Mouse (Mus musculus): ENCODE measurements around the gene Tspan17. TPM values are rescaled to one million over a fixed set of nuclear protein-coding genes. Genes with fewer than 3 reads are reported as not detected.

Tspan17 gene
- 1 to 10 TPM; 1.5 to 2.2 TPM for polyA plus RNA-seq (2017; shearing (Covaris generic))

DNA sequence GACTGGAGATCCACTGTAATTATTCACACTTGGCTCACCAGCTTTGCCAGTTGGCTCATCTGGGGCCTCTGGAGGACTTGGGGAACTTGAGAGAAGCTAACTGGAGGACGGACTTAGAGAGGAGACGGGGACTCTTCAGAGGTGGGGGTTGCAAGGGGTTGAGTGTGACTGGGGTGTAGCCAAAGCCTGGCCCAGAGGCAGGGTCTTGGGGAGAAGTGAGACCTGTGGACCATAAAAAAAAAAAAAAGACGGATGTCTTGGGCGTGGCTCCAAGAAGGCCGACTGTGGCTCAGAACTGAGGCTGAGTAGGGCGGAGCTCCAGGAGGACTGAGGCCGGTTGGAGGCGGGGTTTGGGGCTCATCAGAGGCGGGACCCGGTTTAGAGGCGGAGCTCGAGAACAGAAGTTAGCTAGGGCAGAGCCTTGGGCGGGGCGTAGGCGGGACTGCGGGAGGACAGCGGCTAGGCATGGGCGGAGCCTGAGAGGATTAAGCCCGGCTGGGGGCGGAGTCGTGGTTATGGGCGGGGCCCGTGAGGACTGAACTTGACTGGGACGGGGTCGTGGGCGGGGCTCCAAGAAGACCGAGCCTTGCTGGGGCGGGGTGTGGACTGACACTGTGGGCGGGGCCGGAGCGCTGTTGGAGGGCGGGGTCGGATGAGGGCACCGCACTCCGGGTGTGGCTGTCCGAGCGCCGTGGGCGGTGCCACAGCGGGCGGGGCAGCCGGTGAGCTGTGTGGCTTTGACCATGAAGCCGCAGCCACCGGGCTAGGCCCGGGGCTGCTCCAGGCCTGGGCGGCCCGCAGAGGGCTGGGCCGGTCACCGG lies at the start of gene Tspan17:
Gene Tspan17 (plus strand): TSS at position 638 of the 821 bp plus-strand sequence.
- ATAC-seq, result peak; percentile 86

- no peak for ATAC-seq
Observed at GRCm38 (mm10) chr13:54746110-54746509, 43.1 kb upstream of the Tspan17 start.

GRCm38 (mm10) chr13:54746896-54747295 lies 42.3 kb upstream of the Tspan17 start:
- ATAC-seq, result no peak

- no peak for ATAC-seq
Observed at GRCm38 (mm10) chr13:54748190-54748589, 41.0 kb upstream of the Tspan17 start.

DNA sequence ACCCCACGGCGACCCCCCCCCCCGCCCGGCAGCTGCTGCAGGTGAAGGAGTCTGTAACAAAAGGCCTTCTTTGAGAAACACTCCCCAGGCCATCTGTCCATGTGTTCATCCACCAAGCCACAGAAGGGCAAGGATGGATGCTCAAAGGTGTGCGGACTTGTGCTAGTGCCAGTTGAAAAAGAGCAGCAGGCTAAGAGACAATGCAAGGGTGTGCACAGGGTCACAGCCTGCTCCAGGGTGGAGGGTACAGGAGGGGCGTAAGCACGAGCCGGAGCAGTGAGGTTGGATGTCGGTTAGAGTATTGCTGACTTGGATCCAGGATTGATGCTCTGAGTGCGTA lies 40.5 kb upstream of the Tspan17 start:
- no peak for ATAC-seq

GRCm38 (mm10) chr13:54749061-54749863 lies 39.9 kb upstream of the Tspan17 start:
- ATAC-seq, result no peak

- ATAC-seq, result no peak
Observed at GRCm38 (mm10) chr13:54749864-54750411, 39.2 kb upstream of the Tspan17 start, which contains the start of gene Gprin1. Gprin1 (minus strand) TSS chr13:54749874.

DNA sequence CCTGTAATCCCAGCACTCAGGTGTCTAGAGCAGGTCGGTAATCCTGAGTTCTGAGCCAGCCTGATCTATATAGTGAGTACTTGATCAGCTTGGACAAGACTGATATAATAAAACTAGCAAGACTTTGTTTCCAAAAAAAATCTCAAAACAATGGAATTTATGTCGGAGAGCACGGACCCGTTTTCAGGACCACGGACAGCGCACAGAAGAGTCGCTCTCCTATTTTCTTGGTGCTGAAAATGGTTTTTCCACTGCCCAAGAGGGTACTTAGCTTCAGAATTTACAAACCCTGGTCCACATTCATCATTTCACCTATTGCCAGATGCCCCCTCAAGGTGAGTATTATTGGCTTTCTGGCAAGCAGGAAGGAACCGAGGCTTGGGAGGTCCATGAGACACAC lies 38.5 kb upstream of the Tspan17 start:
- no peak for ATAC-seq

DNA sequence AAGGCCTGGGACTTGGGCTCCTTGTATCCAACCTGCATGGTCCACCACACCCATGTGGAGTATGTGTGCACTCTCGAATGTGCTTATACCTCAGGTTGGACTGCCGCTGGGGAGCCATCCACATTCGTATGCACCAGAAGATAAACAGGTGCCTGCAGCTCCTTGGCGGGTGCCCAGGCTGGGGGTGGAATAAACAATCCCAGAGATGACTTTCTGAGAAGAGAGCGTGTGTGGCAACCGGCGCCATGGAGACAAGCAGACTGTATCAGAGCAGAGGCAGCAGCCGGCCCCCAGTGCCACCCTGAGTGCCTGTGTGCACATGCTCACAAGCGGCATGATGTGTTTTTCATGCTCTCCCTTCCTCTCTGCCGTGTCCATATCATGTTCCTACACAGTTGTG lies 36.5 kb upstream of the Tspan17 start:
- ATAC-seq, result no peak

GRCm38 (mm10) chr13:54753733-54754132 lies 35.4 kb upstream of the Tspan17 start:
- ATAC-seq, result no peak

DNA sequence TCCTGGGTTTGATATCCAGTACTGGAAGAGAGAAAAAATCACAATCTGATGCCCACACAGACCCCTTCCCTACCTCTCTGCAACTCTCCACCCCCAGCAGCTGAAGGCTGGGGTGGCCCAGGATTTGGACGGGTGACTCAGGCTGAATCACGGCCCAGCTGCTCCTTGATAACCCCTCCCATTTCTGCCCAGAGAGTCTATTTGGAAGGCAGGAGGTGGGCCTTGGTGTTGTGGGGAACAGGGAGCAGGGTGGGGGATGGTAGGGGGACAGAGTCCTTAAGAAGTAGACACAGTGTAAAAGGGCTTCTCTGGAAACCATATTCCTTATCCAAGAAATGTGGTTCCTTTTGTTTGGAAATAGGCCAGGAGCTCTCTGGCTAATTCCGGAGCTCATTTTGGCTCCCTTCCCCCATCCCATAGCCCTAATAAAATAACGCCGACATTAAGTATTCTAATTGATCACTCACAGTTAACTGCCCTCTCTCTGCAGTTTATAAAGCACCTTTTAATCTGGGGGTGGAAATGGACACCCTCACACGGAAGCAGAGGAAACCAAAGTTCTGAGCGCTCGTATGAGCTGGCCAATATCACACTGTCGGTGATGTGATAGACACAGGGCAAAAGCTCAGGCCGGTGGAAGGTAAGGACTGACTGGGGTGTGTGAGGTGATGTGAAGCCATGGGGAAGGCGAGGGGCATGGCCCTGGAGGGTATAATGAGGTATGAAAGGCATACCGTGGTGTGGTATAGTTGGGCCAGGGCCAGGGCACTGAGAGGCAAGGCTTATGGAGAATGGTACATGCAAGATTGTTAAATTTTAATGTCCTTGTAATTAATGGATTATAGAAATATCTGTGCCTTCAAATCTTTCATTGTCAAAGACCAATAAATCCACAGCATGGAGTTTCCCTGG lies 34.8 kb upstream of the Tspan17 start:
- ATAC-seq, result no peak

DNA sequence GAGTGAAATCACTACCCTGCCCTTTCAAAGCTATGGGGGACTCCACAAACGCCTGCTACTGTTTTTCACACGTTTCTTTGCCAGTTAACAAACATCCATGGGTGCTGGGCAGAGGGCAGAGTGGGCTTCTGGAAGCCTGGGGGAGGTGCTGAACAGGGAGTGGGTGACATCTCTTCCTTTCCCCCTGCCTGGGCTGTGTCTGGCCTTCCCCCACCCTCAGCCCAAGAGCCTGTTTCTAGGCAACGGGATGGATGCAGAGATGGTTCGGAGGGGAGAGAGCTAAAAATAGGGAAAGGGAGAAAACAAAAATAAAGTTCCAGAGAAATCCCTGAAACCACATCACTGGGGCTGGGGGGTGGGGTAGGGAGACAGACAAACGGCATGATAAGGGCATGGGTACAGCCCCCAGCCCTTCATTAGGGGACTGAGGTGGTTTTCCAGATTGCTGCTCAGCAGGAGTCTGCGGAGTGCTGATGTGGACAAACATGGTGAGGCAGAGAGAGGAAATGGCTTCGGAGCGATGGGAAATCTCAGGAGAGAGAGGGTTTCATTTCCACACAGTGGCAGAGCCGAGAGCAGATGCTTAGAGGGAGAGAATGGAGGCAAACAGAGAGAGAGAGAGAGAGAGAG lies 33.9 kb upstream of the Tspan17 start:
- ATAC-seq, result no peak

- no peak for ATAC-seq
Observed at GRCm38 (mm10) chr13:54756156-54756712, 32.9 kb upstream of the Tspan17 start.

DNA sequence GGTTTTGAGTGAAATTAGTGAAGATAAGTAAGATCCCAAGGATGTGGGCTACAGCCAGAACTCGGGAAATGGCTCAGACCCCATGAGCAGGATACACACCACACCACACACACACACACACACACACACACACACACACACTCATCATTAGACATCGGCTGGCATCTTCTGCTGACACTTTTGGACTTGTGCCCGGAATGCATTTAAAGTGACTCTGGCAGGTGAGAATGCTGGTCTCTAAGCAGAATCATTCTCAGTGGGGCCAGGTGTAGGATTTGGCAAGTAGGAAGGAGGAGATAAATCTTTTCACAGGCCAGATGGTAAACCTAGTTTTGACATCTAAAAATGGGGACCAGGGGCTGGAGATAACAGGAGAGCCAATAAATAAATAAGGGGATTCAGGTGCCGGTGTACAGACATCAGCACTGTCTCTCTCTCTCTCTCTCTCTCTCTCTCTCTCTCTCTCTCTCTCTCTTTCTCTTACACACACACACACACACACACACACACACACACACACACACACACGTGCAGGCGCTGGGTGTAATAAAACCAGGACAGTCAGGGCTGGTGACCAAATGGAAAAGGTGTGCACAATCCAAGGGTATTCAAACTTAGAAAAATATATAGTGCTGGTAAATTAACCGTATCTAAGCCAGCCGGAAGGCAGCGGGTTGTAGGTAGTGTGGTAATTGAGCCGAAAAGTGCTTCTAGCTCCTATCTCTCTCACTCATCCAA lies 31.9 kb upstream of the Tspan17 start:
- no peak for ATAC-seq

GRCm38 (mm10) chr13:54758045-54758755 lies 31.0 kb upstream of the Tspan17 start:
- ATAC-seq, result peak; percentile 32

DNA sequence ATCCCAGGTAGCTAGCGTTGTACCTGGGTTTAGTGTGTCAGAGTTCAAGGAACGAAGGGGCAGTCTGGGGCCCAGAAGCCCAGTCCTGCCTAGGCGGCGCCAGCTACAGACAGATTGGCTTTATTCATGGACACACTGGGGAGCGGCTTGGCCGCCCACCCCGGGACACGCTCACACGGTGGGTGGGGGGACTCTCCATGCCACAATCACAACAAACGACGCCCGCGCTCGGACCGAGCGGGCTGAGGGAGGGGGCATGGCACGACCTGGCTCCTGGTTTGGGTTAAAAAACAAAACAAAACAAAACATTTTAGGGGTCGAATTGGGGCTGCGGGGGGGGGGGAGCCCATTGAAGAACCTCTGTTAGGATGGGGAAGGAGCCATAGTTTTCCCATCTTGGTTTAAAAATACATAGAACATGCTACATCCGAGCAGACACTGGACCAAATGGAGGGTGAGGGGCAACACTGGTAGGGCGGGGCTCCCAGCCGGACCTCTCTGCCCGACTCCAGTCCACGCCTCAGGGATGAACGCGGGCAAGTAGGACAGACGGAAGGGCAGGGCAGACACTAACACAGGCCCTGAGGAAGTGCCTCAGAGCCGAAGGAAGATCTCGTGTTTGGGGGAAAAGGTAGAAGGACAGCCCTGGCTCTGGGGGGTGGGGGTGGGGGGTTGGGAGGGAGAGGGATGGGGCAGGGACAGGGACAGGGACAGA lies 30.3 kb upstream of the Tspan17 start:
- no peak for ATAC-seq

GRCm38 (mm10) chr13:54759496-54759895 lies 29.7 kb upstream of the Tspan17 start:
- ATAC-seq, result no peak

DNA sequence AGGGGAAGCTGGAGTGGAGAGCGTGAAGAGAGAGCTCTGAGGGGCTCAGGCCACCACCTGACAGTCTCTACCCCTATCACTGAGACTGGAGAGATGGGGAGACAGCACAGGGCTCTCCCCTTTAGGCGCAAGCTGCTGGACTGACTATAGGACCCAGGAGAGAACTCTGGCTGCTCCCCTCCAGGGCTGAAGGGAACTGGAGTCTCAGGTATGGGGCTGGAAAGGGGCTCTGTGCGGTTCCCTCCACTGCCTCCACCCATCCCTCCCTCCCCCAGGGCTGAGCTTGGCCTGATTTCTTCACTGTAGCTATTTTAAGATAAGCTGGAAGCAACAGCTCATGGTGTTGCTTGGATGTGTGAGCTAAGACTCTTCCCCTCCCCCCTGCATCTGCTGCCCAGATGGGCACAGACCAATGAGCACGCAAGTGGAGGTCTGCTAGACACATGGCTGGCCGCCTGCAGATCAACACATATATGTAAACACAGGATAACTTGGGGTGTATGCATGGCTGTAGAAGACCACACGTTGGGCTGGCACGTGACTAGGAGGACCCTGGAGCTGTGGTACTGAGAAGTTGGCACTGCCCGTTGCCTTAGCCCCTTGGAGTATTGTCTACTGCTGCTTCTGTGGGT lies 28.9 kb upstream of the Tspan17 start:
- no peak for ATAC-seq

- no peak for ATAC-seq
Observed at GRCm38 (mm10) chr13:54760906-54761305, 28.3 kb upstream of the Tspan17 start.

Data from activated CD4-positive, CD25-positive, alpha-beta regulatory T cell, adult 4 months (primary cell).